Mouse (Mus musculus): Measurements from ENCODE around the gene Acot7.

DNA sequence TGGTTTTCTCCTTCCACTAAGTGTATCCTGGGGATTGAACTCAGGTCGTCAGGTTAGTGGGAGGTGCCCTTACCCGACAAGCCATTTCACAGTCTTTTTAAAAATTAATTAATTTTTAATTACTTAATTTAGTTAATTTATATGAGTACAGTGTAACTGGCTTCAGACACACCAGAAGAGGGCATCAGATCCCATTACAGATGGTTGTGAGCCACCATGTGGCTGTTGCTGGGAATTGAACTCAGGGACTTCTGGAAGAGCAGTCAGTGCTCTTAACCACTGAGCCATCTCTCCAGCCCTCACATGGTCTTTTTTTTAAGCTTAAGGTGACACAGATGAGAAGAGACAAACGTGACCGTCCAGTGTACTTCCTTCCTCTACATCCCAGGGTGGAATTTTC is 22.9 kb upstream of the Acot7 start:
- no peak for TF ChIP-seq GATA1 (IDR thresholded peaks at IDR 0.05; ENCODE audit: low read length)
- TF ChIP-seq TAL1 (IDR thresholded peaks at IDR 0.05; ENCODE audit: low read length) = no peak
